Mouse (Mus musculus) thymus, postnatal 25 days (tissue): Measurements from ENCODE around the gene Cmtm1.
"Not testable (repeated sequence)": the region's sequence is repeated elsewhere in the genome, so short reads cannot be mapped to it uniquely, and the experiment has no call there.

Experiments used
- DNase-seq: peaks from one replicate; pipeline ENCODE4 v3.0.0; 2022

The Cmtm1 gene

DNA sequence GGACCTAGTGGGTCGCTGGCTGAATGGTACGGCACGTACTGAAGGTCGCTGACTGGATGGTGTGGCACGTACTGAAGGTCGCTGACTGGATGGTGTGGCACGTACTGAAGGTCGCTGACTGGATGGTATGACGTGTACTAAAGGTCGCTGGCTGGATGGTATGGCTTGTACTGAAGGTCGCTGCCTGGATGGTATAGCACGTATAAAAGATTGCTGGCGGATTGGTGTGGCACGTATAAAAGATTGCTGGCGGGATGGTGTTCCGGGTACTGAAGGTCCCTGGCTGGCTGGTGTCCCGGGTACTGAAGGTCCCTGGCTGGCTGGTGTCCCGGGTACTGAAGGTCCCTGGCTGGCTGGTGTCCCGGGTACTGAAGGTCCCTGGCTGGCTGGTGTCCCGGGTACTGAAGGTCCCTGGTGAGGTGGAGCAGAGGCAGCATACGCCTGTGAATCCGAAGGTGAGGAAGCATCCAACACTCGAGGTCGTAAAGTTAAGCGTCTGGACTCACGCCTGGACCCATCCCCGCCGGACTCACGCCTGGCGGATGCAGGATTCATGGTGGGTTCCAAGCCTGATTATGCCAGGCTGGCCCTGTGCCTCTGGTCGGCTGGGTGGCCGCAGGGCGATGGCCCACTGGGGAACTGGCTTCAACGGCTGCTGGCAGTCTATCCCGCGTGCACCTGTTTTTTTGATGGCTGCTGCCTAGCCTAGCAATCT lies at the start of gene Cmtm1, which contains the start of gene Gm45711:
TSS of gene Cmtm1 (minus strand) at position 705 of the 715 bp plus-strand sequence.
TSS of gene Gm45711 (minus strand) at position 641 of the 715 bp plus-strand sequence.
- not testable (repeated sequence) for DNase-seq

GRCm38 (mm10) chr8:104358637-104359036 lies 48.7 kb upstream of the Cmtm1 start:
- no peak for DNase-seq

DNA sequence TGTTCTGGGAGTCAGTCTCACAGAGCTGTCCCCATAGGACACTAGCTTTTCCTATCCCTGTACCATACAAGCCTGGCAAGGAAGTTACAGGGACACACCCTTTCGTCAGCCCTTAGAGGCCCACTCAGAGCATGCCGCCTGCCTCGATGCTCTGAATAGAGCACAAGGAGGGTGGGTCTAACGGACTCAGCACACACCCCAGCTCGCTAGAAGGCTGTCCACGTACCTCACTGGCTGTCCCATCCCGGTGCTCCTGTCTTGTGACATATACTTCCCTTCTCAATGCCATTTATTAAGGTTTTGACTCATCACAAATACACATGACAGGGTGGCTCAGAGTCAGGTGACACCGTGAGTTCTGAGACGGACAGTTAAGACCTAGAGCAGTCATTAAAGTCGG lies 44.6 kb upstream of the Cmtm1 start:
- no peak for DNase-seq

DNA sequence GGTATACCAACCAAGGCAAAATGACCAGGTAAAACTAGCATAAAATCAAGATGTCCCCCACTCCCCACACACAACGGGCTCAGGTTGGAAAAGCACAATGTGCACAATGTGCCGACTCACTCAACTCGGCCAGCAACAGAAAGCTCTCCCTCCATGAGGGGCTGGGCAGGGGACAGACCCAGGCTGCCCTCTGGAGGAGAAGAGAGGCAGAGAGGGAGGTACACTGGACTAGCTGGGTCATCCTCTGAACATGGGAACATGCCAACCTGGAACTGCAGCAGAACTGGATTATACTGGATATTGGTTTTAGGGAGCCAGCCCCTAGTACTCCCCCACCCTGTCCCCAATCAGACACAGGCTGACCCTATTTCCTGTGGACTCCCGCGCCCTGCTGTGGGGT lies 43.2 kb upstream of the Cmtm1 start:
- no peak for DNase-seq

DNA sequence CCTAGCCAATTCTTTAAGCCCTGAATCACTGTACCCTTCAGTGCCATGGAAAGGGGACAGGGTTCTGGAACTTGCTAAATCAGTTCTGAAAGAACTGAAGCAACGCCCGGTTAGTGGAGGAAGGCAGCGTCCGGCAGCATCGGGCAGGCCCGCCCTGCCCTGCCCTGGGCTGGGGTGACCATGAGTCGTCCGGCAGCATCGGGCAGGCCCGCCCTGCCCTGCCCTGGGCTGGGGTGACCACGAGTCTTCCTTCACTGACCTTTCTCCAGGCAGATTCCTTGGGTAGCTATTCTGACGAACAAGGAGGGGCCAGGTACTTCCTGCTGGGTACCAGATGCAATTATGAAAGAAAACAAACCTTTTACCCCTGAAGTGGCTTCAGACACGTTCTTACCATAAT lies 40.1 kb upstream of the Cmtm1 start:
- DNase-seq, result no peak

DNA sequence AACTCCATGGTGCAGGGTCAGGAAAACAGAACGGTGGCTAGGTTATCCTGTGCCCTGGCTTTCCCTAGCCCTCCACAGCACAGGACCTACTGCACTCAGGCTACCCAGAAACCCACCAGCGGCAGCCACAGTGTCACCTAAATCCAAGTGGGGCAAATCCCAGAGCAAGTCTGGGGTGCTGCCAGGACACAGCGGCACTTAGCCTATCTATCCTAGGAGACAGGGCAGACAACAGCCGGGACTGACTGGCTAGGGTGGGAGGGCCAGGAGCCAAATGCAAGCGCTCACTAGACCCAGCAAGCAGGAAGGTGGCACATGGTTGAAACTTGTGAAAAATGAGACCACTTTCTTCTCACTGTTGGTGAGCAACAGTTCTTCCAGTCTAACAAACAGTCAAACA lies 39.0 kb upstream of the Cmtm1 start:
- no peak for DNase-seq

- no peak for DNase-seq
These were observed 36.8 kb upstream of the Cmtm1 start for GRCm38 (mm10) chr8:104346706-104347105.

GRCm38 (mm10) chr8:104344622-104345021 lies 34.7 kb upstream of the Cmtm1 start:
- no peak for DNase-seq

- DNase-seq, result peak; percentile 81
These were observed 34.0 kb upstream of the Cmtm1 start for GRCm38 (mm10) chr8:104343957-104344356.

DNA sequence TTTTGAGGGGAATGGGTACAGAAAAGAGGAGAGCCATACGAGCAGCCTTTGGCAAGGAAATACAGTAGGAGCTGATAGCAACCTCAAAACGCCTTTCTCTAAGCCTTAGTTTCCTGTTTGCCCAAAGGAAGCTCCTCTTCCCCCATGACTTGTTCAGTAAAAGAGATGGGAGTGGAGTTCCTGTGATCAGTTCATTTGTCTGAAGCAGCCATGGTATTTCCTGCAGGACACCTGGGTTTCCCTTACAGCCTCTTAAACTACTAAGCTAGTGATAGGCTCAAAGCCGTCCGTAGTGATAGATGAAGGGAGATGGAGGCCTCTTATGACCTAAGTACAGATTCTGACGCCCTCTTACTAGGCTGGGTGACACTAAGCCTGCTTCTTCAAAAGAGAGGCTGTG lies 32.5 kb upstream of the Cmtm1 start:
- DNase-seq, result no peak

- DNase-seq, result no peak
These were observed 31.7 kb upstream of the Cmtm1 start for GRCm38 (mm10) chr8:104341678-104342077.

DNA sequence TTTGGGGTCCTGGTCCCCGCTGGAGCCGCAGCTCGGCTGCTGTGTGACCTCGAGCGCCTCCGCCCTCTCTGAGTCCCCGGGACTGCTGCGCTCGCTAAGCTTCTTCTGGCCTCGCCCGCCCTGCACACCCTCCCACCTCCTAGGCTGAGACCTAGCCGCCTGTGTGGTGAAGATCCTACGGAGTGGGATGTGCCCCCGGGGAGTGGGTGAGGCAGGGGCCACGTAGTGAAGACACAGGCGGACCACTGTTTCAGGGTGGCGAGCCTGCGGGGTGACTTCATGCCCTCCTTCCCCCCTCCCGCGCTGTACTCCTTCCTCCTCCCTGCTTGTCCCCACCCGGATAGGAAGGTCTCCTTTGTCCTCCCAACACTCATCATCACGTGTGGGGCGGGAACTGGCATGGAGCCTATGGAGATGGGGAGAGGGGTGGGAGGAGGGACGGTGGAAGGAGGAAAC lies 31.2 kb upstream of the Cmtm1 start:
- no peak for DNase-seq

- peak; percentile 82 for DNase-seq
These were observed 30.5 kb upstream of the Cmtm1 start for GRCm38 (mm10) chr8:104340233-104341105.

- no peak for DNase-seq
These were observed 30.0 kb upstream of the Cmtm1 start for GRCm38 (mm10) chr8:104339983-104340232.

GRCm38 (mm10) chr8:104339229-104339982 lies 29.5 kb upstream of the Cmtm1 start, which contains the start of gene Cmtm3:
Gene Cmtm3 (plus strand): TSS chr8:104339410.
- no peak for DNase-seq

GRCm38 (mm10) chr8:104337890-104338289 lies 27.9 kb upstream of the Cmtm1 start:
- DNase-seq, result peak; percentile 21

GRCm38 (mm10) chr8:104336806-104337205 lies 26.9 kb upstream of the Cmtm1 start:
- DNase-seq, result no peak

GRCm38 (mm10) chr8:104334196-104334595 lies 24.3 kb upstream of the Cmtm1 start:
- DNase-seq, result no peak

GRCm38 (mm10) chr8:104333786-104334185 lies 23.8 kb upstream of the Cmtm1 start:
- DNase-seq, result no peak

GRCm38 (mm10) chr8:104332665-104333631 lies 23.0 kb upstream of the Cmtm1 start:
- no peak for DNase-seq

DNA sequence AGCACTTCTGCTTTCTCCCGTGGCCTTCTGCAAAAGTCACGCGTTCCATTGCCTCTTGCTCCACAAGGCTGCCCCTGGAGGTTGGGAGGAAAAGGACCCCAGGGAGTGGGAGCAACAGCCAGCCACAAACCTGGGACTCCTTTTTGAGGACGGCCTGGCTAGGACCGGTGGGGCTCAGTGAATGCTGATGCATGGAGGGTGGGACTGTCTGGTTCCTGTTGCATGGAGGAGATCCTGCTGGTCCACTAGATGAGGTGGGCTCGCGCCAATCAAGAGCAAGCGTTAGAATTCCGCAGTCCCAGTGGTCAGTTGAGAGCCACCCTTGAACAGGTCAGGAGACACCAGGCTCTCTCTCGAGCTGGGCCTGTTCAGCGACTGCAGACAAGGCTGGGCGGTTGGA lies 12.0 kb upstream of the Cmtm1 start, which contains the start of gene Cmtm2b:
TSS of gene Cmtm2b (plus strand) at position 301 of the 400 bp plus-strand sequence.
- not testable (repeated sequence) for DNase-seq

DNA sequence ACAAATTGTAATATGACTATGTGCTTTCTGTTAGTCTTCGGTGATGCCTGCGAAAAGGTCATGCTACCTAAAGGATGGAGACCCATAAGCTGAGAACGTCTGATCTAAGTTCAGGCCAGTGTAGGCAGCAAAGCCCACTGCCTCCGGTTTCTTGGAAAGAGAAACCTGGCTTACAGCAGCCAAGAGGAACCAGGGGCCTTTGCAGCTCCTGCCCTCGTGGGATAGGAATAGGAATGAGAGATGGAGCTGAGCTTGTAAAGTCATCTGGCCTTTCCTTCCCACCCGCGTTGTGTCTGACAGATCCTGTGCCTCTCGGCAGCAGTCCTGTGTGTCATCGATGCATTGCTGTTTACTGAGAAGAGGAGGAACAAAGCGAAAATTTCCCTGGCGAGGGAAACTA lies 11.3 kb upstream of the Cmtm1 start, which contains the start of gene Gm11020:
TSS of gene Gm11020 (plus strand) at position 301 of the 400 bp plus-strand sequence.
- DNase-seq, result not testable (repeated sequence)
